ENCODE assay signal across 25 mouse cellular contexts in the genomic region with DNA sequence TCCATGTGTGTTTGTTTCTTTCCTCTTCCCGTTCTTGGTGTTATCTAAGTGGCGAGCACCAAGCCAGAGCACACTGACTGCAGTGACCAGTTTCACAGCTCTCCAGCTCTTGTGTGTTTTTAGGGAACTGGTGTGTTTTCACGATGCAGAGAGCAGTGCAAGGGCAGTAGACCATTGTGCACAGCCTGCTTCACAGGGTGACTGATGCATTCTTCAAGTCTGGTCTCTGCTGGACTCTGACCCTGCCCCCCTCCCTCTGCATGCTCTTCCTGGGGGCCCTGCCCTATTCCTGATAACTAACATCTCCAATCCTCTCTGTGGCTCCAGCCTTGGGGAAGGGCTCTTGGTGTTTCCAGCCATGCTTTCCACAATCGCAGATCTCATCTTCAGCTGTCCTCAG.
DNase-seq lines count a peak whose midpoint lies in the region; ATAC-seq and TF ChIP-seq lines count a peak whose summit lies in the region.
"Had no signal": no experiment of that assay in that cellular context is flagged by ENCODE, and none has a peak within 500 bp of the region (broad histone marks: within the 10 kb centered on the region; RNA-seq: fewer than 3 reads in every experiment).

No protein-coding gene starts in this region.

- TF ChIP-seq CTCF in stomach, postnatal 0 days (IDR thresholded peaks at IDR 0.05; ENCODE audit: low read depth) = no peak

- no peaks in the 10 kb centered on the region for H3K36me3 ChIP-seq in midbrain, embryonic 10.5 days
- H3K36me3 ChIP-seq in midbrain, embryonic 15.5 days (replicated peaks) = no peaks in the 10 kb centered on the region
- H3K36me3 ChIP-seq in intestine, embryonic 16.5 days (ENCODE audit: control insufficient read depth, insufficient read depth, low read length) = no peaks in the 10 kb centered on the region
- no peaks in the 10 kb centered on the region for H3K36me3 ChIP-seq in stomach, postnatal 0 days (ENCODE audit: control insufficient read depth, insufficient read depth, low read length)
- H3K36me3 ChIP-seq in hindbrain, embryonic 10.5 days = no peaks in the 10 kb centered on the region
- H3K36me3 ChIP-seq: embryonic facial prominence, embryonic 13.5 days; heart, embryonic 13.5 days; hindbrain, embryonic 12.5 days; hindbrain, embryonic 15.5 days had no signal

- peaks cover 9% of the 10 kb centered on the region for H3K4me1 ChIP-seq in midbrain, embryonic 10.5 days
- H3K4me1 ChIP-seq in midbrain, embryonic 15.5 days = no peaks in the 10 kb centered on the region
- H3K4me1 ChIP-seq in intestine, embryonic 16.5 days (ENCODE audit: control insufficient read depth, insufficient read depth, low read length) = 0 out of 2 replicates have a peak, but pooled peaks cover 10% of the 10 kb centered on the region
- no peaks in the 10 kb centered on the region; the same call in 1 of the 2 replicates for H3K4me1 ChIP-seq in stomach, postnatal 0 days (replicated peaks; ENCODE audit: control insufficient read depth, insufficient read depth)
- peaks cover 13% of the 10 kb centered on the region for H3K4me1 ChIP-seq in hindbrain, embryonic 10.5 days (replicated peaks)
- H3K4me1 ChIP-seq: forebrain, embryonic 13.5 days; hindbrain, embryonic 15.5 days had no signal

- H3K4me2 ChIP-seq in midbrain, embryonic 15.5 days = no peak overlapping the region
- H3K4me2 ChIP-seq in intestine, embryonic 16.5 days (ENCODE audit: low read depth, low read length) = no peak overlapping the region
- H3K4me2 ChIP-seq in stomach, postnatal 0 days (replicated peaks; ENCODE audit: low read depth) = no peak overlapping the region
- H3K4me2 ChIP-seq: embryonic facial prominence, embryonic 13.5 days; forebrain, embryonic 13.5 days; heart, embryonic 13.5 days; hindbrain, embryonic 12.5 days; hindbrain, embryonic 15.5 days had no signal

- no peaks in the 10 kb centered on the region for H3K27me3 ChIP-seq in midbrain, embryonic 10.5 days (ENCODE audit: low read depth, poor library complexity, severe bottlenecking)
- no peaks in the 10 kb centered on the region for H3K27me3 ChIP-seq in midbrain, embryonic 15.5 days (replicated peaks)
- no peaks in the 10 kb centered on the region for H3K27me3 ChIP-seq in intestine, embryonic 16.5 days (replicated peaks; ENCODE audit: control insufficient read depth, insufficient read depth, low read length)
- no peaks in the 10 kb centered on the region for H3K27me3 ChIP-seq in stomach, postnatal 0 days (ENCODE audit: control insufficient read depth, insufficient read depth, low read length)
- no peaks in the 10 kb centered on the region for H3K27me3 ChIP-seq in hindbrain, embryonic 10.5 days (ENCODE audit: insufficient read depth, poor library complexity, severe bottlenecking)
- H3K27me3 ChIP-seq: embryonic facial prominence, embryonic 13.5 days; forebrain, embryonic 13.5 days; heart, embryonic 13.5 days; hindbrain, embryonic 12.5 days; hindbrain, embryonic 15.5 days; Patski had no signal

- H3K9me3 ChIP-seq in midbrain, embryonic 10.5 days (replicated peaks) = no peaks in the 10 kb centered on the region
- no peaks in the 10 kb centered on the region for H3K9me3 ChIP-seq in midbrain, embryonic 15.5 days
- H3K9me3 ChIP-seq in intestine, embryonic 16.5 days (ENCODE audit: control insufficient read depth, low read length) = no peaks in the 10 kb centered on the region
- no peaks in the 10 kb centered on the region for H3K9me3 ChIP-seq in stomach, postnatal 0 days (ENCODE audit: control insufficient read depth, low read length)
- no peaks in the 10 kb centered on the region for H3K9me3 ChIP-seq in hindbrain, embryonic 10.5 days
- H3K9me3 ChIP-seq: embryonic facial prominence, embryonic 13.5 days; forebrain, embryonic 13.5 days; heart, embryonic 10.5 days; heart, embryonic 13.5 days; hindbrain, embryonic 12.5 days; hindbrain, embryonic 15.5 days had no signal

- no peak overlapping the region for H3K9ac ChIP-seq in midbrain, embryonic 15.5 days
- no peak overlapping the region for H3K9ac ChIP-seq in intestine, embryonic 16.5 days (ENCODE audit: low read depth, low read length)
- no peak overlapping the region for H3K9ac ChIP-seq in stomach, postnatal 0 days (ENCODE audit: low read length)
- H3K9ac ChIP-seq: embryonic facial prominence, embryonic 13.5 days; forebrain, embryonic 13.5 days; heart, embryonic 13.5 days; hindbrain, embryonic 12.5 days; hindbrain, embryonic 15.5 days had no signal

- TF ChIP-seq EP300 in stomach, postnatal 0 days (optimal IDR thresholded peaks at IDR 0.05) = no peak

- no peak overlapping the region for H3K4me3 ChIP-seq in midbrain, embryonic 10.5 days
- no peak overlapping the region for H3K4me3 ChIP-seq in midbrain, embryonic 15.5 days
- no peak overlapping the region for H3K4me3 ChIP-seq in intestine, embryonic 16.5 days (ENCODE audit: low read length)
- H3K4me3 ChIP-seq in stomach, postnatal 0 days (ENCODE audit: low read depth, low read length) = no peak overlapping the region
- no peak overlapping the region for H3K4me3 ChIP-seq in hindbrain, embryonic 10.5 days
- H3K4me3 ChIP-seq: embryonic facial prominence, embryonic 13.5 days; erythroblast, embryonic 14.5 days; forebrain, embryonic 13.5 days; heart, adult 2 months; heart, embryonic 10.5 days; heart, embryonic 13.5 days; hindbrain, embryonic 12.5 days; hindbrain, embryonic 15.5 days had no signal

- H3K27ac ChIP-seq in midbrain, embryonic 10.5 days (replicated peaks) = peak overlapping the region; percentile 23; the same call in 1 of the 2 replicates
- no peak overlapping the region for H3K27ac ChIP-seq in midbrain, embryonic 15.5 days
- H3K27ac ChIP-seq in intestine, embryonic 16.5 days (ENCODE audit: low read length) = no peak overlapping the region
- H3K27ac ChIP-seq in stomach, postnatal 0 days (replicated peaks) = no peak overlapping the region
- no peak overlapping the region; the same call in 1 of the 2 replicates for H3K27ac ChIP-seq in hindbrain, embryonic 10.5 days
- H3K27ac ChIP-seq: embryonic facial prominence, embryonic 13.5 days; forebrain, embryonic 13.5 days; heart, adult 2 months; heart, embryonic 10.5 days; heart, embryonic 13.5 days; hindbrain, embryonic 12.5 days; hindbrain, embryonic 15.5 days had no signal

- WGBS in midbrain, embryonic 10.5 days = 62% methylated on average over 4 of the region's 4 CpGs
- 77% methylated on average over 4 of the region's 4 CpGs for WGBS in midbrain, embryonic 15.5 days
- WGBS in intestine, embryonic 16.5 days = 47% methylated on average over 4 of the region's 4 CpGs
- WGBS in stomach, postnatal 0 days = 58% methylated on average over 4 of the region's 4 CpGs
- WGBS in hindbrain, embryonic 10.5 days = 61% methylated on average over 4 of the region's 4 CpGs

- no peak for ATAC-seq in midbrain, embryonic 15.5 days (replicated peaks)
- ATAC-seq in intestine, embryonic 16.5 days = peak; percentile 87
- ATAC-seq in stomach, postnatal 0 days (ENCODE audit: low FRiP score, low TSS enrichment) = no peak
- ATAC-seq: forebrain, embryonic 13.5 days; forebrain, embryonic 16.5 days; Patski had no signal

- no peak for DNase-seq in midbrain, embryonic 10.5 days (ENCODE audit: low spot score)
- peak; percentile 20 for DNase-seq in stomach, postnatal 0 days (ENCODE audit: low spot score)
- DNase-seq in hindbrain, embryonic 10.5 days (ENCODE audit: low spot score) = no peak
- no peak for DNase-seq in Muller cell, postnatal 12 days (ENCODE audit: inconsistent ontology term)
- DNase-seq: adrenal gland, postnatal 10 days; adrenal gland, postnatal 36 days; cerebellum, adult 2 months; cerebellum, adult 9-11 months; cerebellum, postnatal 25 days; gastrocnemius, postnatal 10 days; gastrocnemius, postnatal 36 days; heart, adult 2 months; heart, postnatal 14 days; heart, postnatal 4 days had no signal
